8 mouse cellular contexts compared by ENCODE assay signal in genomic region chr3:68467941-68468687, GRCm38 (mm10).
DNase-seq lines count a peak whose midpoint lies in the region; ATAC-seq and TF ChIP-seq lines count a peak whose summit lies in the region.

No protein-coding gene starts in this region.

- 1% methylated on average over 10 of the region's 10 CpGs for WGBS in forebrain, embryonic 10.5 days
- WGBS in forebrain, embryonic 15.5 days, result 6% methylated on average over 10 of the region's 10 CpGs
- WGBS in heart, embryonic 11.5 days (ENCODE audit: insufficient replicate concordance), result 1% methylated on average over 10 of the region's 10 CpGs
- WGBS in kidney, embryonic 14.5 days, result 4% methylated on average over 10 of the region's 10 CpGs
- WGBS in midbrain, postnatal 0 days, result 9% methylated on average over 10 of the region's 10 CpGs

- no peak for ATAC-seq in forebrain, embryonic 15.5 days (replicated peaks)
- ATAC-seq in heart, embryonic 11.5 days (replicated peaks; ENCODE audit: insufficient number of reproducible peaks, low FRiP score, low TSS enrichment), result peak; percentile 74
- peak; percentile 79 for ATAC-seq in kidney, embryonic 14.5 days (ENCODE audit: low FRiP score, low TSS enrichment)
- ATAC-seq in midbrain, postnatal 0 days (ENCODE audit: low FRiP score), result no peak

- H3K27me3 ChIP-seq in forebrain, embryonic 10.5 days (ENCODE audit: poor library complexity, severe bottlenecking), result no peaks in the 10 kb centered on the region
- no peaks in the 10 kb centered on the region for H3K27me3 ChIP-seq in forebrain, embryonic 15.5 days
- H3K27me3 ChIP-seq in heart, embryonic 11.5 days (ENCODE audit: control insufficient read depth, insufficient read depth, low read length), result no peaks in the 10 kb centered on the region
- H3K27me3 ChIP-seq in kidney, embryonic 14.5 days (ENCODE audit: control insufficient read depth, insufficient read depth, low read length), result no peaks in the 10 kb centered on the region
- H3K27me3 ChIP-seq in midbrain, postnatal 0 days (ENCODE audit: insufficient read depth, low read length), result no peaks in the 10 kb centered on the region

- peak; percentile 50 for DNase-seq in forebrain, embryonic 10.5 days (ENCODE audit: extremely low spot score, low spot score)
- DNase-seq in midbrain, postnatal 0 days (ENCODE audit: low spot score), result peak; percentile 7
- no peak for DNase-seq in right cerebral cortex, postnatal 14 days
- no peak for DNase-seq in urinary bladder, adult 18-20 months (ENCODE audit: low spot score in 2 of 2)
- DNase-seq in frontal cortex, adult 2 months (ENCODE audit: extremely low spot score in 1 of 2, low spot score in 1 of 2), result no peak

- H3K9me3 ChIP-seq in forebrain, embryonic 10.5 days, result no peaks in the 10 kb centered on the region
- H3K9me3 ChIP-seq in forebrain, embryonic 15.5 days, result no peaks in the 10 kb centered on the region
- H3K9me3 ChIP-seq in heart, embryonic 11.5 days (replicated peaks; ENCODE audit: control insufficient read depth, low read length), result no peaks in the 10 kb centered on the region
- H3K9me3 ChIP-seq in kidney, embryonic 14.5 days (ENCODE audit: control insufficient read depth, low read length), result no peaks in the 10 kb centered on the region
- no peaks in the 10 kb centered on the region for H3K9me3 ChIP-seq in midbrain, postnatal 0 days (ENCODE audit: low read length)

- peak overlapping the region; percentile 70 for H3K27ac ChIP-seq in forebrain, embryonic 10.5 days
- no peak overlapping the region for H3K27ac ChIP-seq in forebrain, embryonic 15.5 days (replicated peaks)
- H3K27ac ChIP-seq in heart, embryonic 11.5 days (ENCODE audit: low read depth, low read length), result peak overlapping the region; percentile 84
- H3K27ac ChIP-seq in kidney, embryonic 14.5 days (ENCODE audit: low read depth, low read length), result peak overlapping the region; percentile 65
- H3K27ac ChIP-seq in midbrain, postnatal 0 days (ENCODE audit: low read depth, low read length), result no peak overlapping the region

- no peak for TF ChIP-seq CTCF in midbrain, postnatal 0 days (IDR thresholded peaks at IDR 0.05)

- H3K9ac ChIP-seq in forebrain, embryonic 15.5 days (replicated peaks), result no peak overlapping the region
- peak overlapping the region; percentile 68 for H3K9ac ChIP-seq in heart, embryonic 11.5 days (ENCODE audit: low read depth, low read length)
- H3K9ac ChIP-seq in kidney, embryonic 14.5 days (ENCODE audit: low read depth, low read length), result peak overlapping the region; percentile 23; the same call in 1 of the 2 replicates
- H3K9ac ChIP-seq in midbrain, postnatal 0 days (replicated peaks; ENCODE audit: low read length, poor library complexity, severe bottlenecking), result no peak overlapping the region

- H3K4me1 ChIP-seq in forebrain, embryonic 10.5 days, result peaks cover 44% of the 10 kb centered on the region
- peaks cover 10% of the 10 kb centered on the region for H3K4me1 ChIP-seq in forebrain, embryonic 15.5 days
- peaks cover 19% of the 10 kb centered on the region for H3K4me1 ChIP-seq in heart, embryonic 11.5 days (ENCODE audit: control insufficient read depth, insufficient read depth, low read length)
- H3K4me1 ChIP-seq in kidney, embryonic 14.5 days (ENCODE audit: control insufficient read depth, insufficient read depth, low read length), result peaks cover 29% of the 10 kb centered on the region
- peaks cover 8% of the 10 kb centered on the region; the same call in 1 of the 2 replicates for H3K4me1 ChIP-seq in midbrain, postnatal 0 days (ENCODE audit: insufficient read depth, low read length)

- no peak overlapping the region; the same call in 1 of the 2 replicates for H3K4me2 ChIP-seq in forebrain, embryonic 15.5 days (replicated peaks)
- H3K4me2 ChIP-seq in heart, embryonic 11.5 days, result peak overlapping the region; percentile 63
- H3K4me2 ChIP-seq in kidney, embryonic 14.5 days (replicated peaks; ENCODE audit: low read depth, low read length), result peak overlapping the region; percentile 53
- peak overlapping the region; percentile 25 for H3K4me2 ChIP-seq in midbrain, postnatal 0 days (ENCODE audit: low read depth, low read length, poor library complexity, severe bottlenecking)

- H3K36me3 ChIP-seq in forebrain, embryonic 10.5 days (replicated peaks), result no peaks in the 10 kb centered on the region
- H3K36me3 ChIP-seq in forebrain, embryonic 15.5 days, result no peaks in the 10 kb centered on the region
- no peaks in the 10 kb centered on the region for H3K36me3 ChIP-seq in heart, embryonic 11.5 days (ENCODE audit: control insufficient read depth, insufficient read depth, low read length)
- H3K36me3 ChIP-seq in kidney, embryonic 14.5 days (ENCODE audit: control insufficient read depth, insufficient read depth, low read length), result no peaks in the 10 kb centered on the region
- no peaks in the 10 kb centered on the region for H3K36me3 ChIP-seq in midbrain, postnatal 0 days (ENCODE audit: insufficient read depth, low read length)

- peak overlapping the region; percentile 45 for H3K4me3 ChIP-seq in forebrain, embryonic 10.5 days
- no peak overlapping the region for H3K4me3 ChIP-seq in forebrain, embryonic 15.5 days
- H3K4me3 ChIP-seq in heart, embryonic 11.5 days (ENCODE audit: low read depth, low read length), result peak overlapping the region; percentile 48
- peak overlapping the region; percentile 28 for H3K4me3 ChIP-seq in kidney, embryonic 14.5 days (ENCODE audit: low read length)
- H3K4me3 ChIP-seq in midbrain, postnatal 0 days (ENCODE audit: low read depth, low read length), result no peak overlapping the region

Comparison
In these comparisons a context has a peak if more than half of its experiments do, and no peak if none do; other contexts are left out.
1. H3K27ac ChIP-seq: peak in forebrain, embryonic 10.5 days (single experiment), heart, embryonic 11.5 days (single experiment) and kidney, embryonic 14.5 days (single experiment); none in forebrain, embryonic 15.5 days (single experiment) and midbrain, postnatal 0 days (single experiment).
2. H3K4me3 ChIP-seq: peak in forebrain, embryonic 10.5 days (single experiment), heart, embryonic 11.5 days (single experiment) and kidney, embryonic 14.5 days (single experiment); none in forebrain, embryonic 15.5 days (single experiment) and midbrain, postnatal 0 days (single experiment).
3. DNase-seq: peak in forebrain, embryonic 10.5 days (single experiment) and midbrain, postnatal 0 days (single experiment); none in right cerebral cortex, postnatal 14 days (single experiment), urinary bladder, adult 18-20 months (0 of 2) and frontal cortex, adult 2 months (0 of 2).
4. ATAC-seq: peak in heart, embryonic 11.5 days (single experiment) and kidney, embryonic 14.5 days (single experiment); none in forebrain, embryonic 15.5 days (single experiment) and midbrain, postnatal 0 days (single experiment).
5. H3K9ac ChIP-seq: peak in heart, embryonic 11.5 days (single experiment) and kidney, embryonic 14.5 days (single experiment); none in forebrain, embryonic 15.5 days (single experiment) and midbrain, postnatal 0 days (single experiment).